Mouse (Mus musculus): Measurements from ENCODE around the gene Fam110a.

- TF ChIP-seq POLR2A (IDR thresholded peaks at IDR 0.05; ENCODE audit: insufficient read depth, low read depth, low read length) (no peak), CTCF (IDR thresholded peaks at IDR 0.05) (no peak)
Observed at GRCm38 (mm10) chr2:151981268-151981667, 1.2 kb upstream of the Fam110a start.

Data from heart, adult 2 months (tissue).